Mouse (Mus musculus): Measurements from ENCODE around the gene Ptprn2.

The Ptprn2 gene

DNA sequence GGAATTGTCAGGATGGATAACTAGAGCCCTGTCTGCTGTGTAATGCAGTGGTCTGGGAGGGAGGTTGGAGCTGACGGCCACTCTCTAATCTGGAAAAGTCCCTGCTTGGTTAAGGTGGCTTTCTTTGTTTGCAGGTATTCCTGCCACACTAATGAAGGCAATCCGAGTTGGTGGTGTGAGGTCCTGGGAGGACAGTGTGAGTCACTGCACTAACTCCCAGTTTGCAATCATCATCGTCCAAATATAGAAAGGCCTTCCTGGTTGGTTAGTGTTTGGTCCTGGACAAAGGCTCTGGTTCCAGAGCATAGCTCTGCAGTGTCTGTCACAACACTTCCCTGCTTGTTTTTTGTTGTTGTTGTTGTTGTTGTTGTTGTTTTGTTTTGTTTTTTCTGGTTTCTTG, 102.0 kb downstream of the Ptprn2 start:
- no peak for DNase-seq (ENCODE audit: extremely low read depth, low read depth, low spot score)

DNA sequence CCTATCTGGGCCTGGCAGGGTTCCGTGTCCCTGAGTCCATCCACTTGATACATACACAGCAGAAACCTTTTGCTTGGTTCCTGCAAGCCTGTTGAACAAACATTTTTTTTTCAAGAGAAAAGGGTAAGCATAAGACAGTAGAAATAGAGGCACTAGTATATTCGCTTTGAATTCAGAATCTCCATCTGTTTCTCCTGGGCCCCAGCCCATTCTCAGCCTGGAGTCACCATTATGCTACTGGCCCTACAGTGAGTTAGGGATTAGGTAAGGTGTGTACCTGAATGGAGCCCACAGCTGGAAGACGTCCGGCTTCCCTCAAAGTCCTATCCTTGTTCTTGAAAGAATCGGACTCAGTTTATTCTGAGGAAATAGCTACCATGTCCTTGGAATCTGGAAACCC, 104.6 kb downstream of the Ptprn2 start:
- no peak for DNase-seq (ENCODE audit: extremely low read depth, low read depth, low spot score)

DNA sequence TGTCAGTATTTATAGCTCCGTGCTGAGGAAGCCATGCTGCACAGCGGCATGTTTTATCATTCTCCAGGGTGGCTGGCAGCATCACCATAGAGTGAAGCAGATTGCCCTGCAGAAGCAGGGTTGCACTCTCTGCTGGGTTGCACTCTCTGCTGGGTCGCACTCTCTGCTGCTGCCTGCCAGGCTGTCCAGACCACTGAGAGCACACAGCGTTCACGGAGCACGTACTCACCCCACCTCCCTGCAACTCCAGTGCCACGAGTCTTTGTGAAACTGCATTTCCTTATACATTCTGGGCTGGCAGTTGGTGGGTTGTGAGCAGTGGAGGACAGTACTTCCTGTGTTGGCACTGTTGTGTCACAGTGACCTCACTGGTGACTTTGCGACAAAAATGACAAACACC, 108.9 kb downstream of the Ptprn2 start:
- DNase-seq (ENCODE audit: extremely low read depth, low read depth, low spot score), result no peak

DNA sequence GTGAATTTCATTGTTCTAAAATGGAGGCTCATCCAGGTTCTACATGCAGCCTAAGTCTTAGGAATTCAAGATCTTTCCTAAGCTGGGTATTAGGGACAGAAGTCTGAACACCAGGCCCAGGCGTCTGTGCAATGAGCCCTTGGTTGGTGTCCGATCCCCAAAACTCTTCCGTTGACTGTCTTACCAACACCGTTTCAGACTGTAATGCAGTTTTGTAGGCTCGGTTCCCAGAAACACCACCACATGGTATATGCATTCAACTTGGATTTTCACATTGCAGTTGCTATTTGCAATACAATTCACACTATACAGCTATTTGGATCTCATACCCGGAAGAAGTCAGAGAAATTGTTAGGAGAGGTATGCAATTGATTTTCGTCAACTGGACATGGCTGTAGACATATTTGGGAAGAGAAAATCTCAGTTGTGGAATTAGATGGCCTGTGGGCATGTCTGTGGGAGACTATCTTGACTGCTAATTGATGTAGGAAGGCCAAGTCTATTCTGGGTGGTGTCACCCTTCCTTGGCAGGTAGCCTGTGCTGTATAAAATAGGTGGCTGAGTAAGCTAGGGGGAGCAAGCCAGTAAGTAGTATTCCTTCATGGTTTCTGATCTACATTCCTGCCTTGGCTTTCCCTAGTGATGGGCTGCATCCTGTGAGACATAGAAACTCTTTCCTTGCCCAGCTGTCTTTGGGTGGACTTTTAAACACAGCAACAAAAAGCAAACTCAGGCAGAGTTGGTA, 109.5 kb downstream of the Ptprn2 start:
- DNase-seq (ENCODE audit: extremely low read depth, low read depth, low spot score), result no peak

DNA sequence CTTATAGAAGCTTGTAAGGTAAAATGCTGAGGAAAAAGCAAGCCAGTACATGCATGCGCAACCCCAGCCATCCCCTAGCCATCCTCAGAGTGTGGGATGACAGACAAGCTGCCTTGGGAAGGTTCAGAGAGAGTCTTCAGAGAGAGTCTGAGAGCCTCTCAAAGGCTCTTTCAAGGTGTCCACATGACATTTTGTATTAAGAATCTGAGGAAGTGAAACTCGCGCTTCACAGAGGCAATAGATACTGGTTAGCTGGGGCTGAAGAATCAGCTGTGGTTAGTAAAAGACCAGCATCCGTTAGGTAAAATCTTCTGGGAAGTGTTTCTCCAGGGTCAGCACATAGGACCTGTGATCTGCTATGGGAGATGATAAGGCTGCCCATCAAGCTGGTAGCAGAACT, 110.2 kb downstream of the Ptprn2 start:
- DNase-seq (ENCODE audit: extremely low read depth, low read depth, low spot score), result no peak

DNA sequence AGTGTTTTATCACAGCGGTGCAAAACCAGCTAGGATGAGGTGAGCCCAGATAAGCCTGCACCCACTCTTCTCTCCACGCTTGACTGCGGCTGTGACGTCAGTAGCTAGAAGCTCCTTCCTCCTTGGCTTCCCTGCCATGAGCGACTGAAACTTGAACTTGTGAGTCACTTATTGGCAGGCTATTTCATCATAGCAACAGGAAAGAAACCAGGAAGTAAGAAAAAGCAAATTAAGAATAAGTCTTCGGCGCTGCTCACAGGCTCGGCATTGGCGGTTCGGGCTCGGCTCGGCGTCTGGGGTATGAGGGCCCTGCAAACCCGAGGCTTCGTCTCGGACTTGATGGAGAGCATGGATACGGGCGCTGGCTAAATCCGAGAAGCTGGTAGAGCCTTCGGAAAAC, 111.5 kb downstream of the Ptprn2 start:
- DNase-seq (ENCODE audit: extremely low read depth, low read depth, low spot score), result no peak

DNA sequence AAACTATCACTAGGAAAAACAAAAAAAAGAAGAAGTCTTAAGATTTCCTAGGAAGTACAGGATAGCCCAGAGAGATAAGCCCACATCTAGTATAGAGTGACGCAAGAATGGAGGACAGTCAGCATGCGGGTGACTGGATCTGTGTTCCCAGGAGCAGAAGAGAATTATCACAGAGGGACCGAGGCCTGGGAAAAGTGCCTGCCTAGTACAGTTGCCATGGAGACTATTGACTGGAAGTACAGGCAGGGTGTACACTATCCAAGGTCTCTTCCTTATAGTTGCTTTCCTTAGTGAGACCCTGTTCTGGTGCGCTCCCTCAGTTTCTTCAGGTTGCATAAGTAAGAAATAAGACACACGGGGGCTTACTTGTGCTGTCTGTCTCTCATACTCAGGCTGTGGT, 112.2 kb downstream of the Ptprn2 start:
- DNase-seq (ENCODE audit: extremely low read depth, low read depth, low spot score), result no peak

DNA sequence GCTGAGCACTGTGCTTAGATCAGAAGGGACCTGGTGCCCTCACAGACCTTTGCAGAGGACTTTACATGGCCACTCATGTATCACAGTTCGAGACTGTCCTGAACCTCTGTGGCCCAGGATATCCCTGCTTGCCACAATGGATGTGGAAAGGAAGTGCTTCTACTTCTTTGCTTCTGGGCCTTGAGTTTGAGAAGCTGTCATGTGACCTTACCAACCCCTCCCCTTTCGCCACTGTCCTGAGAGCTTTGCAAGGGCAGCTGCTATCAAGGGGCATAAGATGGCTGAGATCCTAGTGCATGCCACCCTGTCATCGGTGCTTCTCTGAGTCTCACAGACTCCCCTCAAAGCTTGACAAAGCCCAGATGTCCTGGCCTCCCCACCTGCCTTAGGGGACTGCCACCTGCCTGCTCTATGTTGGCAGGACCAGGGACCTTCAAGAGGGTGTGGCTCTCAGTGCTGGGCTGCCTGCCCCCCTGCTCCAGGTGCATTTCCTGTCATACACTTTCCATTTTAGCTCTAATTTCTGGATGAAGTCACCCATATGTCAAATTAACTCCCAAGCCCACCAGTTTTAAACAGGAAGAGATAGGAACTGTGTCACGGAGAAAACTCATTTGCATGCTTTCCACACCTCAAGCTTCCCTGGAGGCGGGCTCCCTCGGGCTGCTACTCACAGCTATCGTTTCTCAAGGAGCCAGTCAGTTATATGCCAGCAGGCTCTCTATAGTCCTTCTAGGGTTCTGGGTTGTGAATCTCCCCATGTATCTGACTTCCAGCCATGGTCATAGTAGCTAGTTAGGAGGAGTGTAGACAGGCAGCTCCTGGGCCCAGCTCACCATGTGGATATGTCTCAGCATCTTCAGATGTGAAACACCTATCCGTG, 112.8 kb downstream of the Ptprn2 start:
- DNase-seq (ENCODE audit: extremely low read depth, low read depth, low spot score), result no peak

DNA sequence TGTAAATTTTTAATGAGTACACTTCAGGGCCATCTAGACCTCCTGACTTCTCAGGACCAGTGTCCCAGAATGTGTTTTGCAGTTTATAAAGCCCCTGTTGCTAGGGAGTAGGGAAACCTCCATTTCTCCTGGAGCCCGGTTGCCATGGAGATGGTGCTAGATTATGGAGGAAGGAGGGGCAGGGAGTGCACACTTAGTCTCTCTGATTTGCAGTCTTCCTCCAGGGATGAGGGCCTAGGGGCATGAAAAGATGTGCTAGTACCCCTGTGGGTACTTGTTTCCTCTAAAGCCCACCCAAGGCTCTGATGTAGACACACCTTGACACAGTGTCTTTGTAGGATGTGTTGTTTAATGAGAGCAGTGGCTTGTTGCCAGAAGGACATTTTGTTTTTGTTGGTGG, 114.0 kb downstream of the Ptprn2 start:
- DNase-seq (ENCODE audit: extremely low read depth, low read depth, low spot score), result no peak

DNA sequence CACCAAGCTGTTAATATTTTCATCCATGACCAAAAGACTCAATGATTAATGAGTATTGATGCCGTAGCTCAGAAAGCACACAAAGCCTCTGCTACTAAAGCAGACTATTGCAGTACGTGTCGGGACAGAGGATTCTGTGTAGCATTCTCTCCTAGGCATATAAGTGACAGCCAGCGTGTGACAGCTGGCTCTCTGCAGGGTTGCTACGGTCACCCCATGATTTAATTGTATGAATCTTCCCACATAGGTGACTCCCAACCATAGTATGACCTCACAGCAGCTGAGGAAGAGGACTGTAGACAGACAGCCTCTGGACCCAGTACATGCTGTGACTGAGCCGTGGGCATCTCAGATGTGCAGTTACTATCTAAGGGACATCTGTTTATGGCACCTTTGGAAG, 114.5 kb downstream of the Ptprn2 start:
- no peak for DNase-seq (ENCODE audit: extremely low read depth, low read depth, low spot score)

DNA sequence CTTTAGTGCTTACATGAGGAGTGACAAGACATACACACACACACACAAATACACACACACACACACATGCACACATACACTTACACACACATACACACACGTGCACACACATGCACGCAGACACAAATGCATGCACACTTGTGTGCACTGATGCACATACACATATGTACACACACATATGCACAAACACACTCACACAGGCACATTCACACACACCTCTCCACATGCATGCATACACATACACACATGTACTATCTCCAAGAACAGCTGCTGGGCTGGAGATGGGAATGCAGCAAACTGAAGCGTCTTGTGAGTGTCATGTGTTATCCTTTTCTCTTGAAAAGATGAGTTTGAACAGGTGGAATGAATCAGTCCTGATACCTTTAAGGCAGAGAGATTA, 115.9 kb downstream of the Ptprn2 start:
- DNase-seq (ENCODE audit: extremely low read depth, low read depth, low spot score), result no peak

DNA sequence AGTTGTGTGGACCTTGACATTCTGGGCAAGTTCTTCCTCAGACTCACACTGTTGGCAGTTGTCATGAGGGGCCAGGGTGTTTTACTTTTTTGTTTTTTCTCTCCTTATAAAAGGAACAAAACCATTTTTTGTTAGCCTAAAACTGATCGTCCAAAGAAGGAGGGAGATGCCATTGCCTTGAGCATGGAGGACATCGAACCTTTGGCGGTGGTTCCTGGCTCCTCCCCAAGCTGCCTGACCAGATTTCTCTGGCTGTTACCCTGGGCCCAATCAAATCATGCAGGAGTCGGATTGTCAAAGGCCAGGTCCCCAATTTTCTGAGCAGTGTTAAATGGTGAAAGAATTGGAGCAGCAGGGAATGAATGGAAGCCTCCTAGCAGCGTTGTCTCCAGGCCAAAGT, 116.4 kb downstream of the Ptprn2 start:
- no peak for DNase-seq (ENCODE audit: extremely low read depth, low read depth, low spot score)

DNA sequence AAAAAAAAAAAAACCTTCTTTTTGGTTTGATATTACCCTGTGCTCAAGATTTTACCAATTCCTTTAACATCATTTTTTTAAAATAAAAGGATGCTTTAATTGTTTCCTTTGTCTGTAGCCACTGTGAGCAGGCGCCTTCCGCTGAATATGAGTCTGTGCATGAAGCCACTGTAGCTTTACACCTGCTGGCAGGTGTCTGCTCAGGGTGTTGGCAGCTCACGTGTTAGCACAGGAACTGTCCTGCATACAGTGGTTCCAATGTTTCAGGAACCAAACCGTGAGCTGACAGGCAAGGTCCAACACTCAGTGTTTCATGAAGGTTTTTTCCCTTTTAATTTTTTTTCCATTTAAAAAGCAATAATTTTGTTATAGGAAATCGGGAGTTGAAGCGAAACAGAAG, 123.1 kb downstream of the Ptprn2 start:
- DNase-seq (ENCODE audit: extremely low read depth, low read depth, low spot score), result no peak

DNA sequence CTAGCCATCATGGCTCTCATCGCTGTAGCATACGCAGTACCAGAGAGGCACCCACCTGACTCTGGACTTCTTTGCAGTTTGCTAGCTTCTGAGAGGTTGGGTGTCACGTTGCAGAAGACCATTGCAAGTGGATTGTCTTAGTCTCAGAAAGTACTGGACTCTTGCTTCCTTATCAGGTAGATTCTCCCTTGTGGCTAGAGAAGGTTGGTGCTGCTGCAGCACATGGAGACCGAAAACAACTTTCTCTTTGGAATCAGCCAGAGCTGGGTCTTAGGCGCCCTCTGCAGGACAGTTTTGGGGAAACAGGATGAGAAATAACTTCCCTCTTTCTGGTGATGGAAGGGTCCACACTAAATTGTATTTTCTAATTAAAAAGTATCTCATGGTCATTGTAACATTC, 134.3 kb downstream of the Ptprn2 start:
- no peak for DNase-seq (ENCODE audit: extremely low read depth, low read depth, low spot score)

DNA sequence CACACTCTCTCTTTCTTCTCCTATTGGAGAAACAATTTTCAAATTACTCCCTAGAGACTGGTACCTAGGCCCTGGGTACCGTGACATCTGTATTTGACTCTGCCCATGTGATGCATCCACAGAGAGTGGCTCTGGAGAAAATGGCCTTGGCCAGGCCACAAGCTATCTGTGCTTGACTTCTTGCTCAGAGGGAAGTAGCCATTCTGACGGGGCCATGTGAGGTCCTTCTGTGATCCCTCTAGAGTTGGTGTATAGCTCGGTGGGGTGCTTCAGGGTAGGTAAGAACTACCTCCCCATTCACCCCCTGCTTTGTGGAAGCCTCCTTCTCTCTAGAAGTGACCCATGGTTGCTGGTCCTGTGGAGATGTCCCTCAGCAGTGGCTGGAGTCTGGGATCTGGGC, 134.8 kb downstream of the Ptprn2 start:
- no peak for DNase-seq (ENCODE audit: extremely low read depth, low read depth, low spot score)

DNA sequence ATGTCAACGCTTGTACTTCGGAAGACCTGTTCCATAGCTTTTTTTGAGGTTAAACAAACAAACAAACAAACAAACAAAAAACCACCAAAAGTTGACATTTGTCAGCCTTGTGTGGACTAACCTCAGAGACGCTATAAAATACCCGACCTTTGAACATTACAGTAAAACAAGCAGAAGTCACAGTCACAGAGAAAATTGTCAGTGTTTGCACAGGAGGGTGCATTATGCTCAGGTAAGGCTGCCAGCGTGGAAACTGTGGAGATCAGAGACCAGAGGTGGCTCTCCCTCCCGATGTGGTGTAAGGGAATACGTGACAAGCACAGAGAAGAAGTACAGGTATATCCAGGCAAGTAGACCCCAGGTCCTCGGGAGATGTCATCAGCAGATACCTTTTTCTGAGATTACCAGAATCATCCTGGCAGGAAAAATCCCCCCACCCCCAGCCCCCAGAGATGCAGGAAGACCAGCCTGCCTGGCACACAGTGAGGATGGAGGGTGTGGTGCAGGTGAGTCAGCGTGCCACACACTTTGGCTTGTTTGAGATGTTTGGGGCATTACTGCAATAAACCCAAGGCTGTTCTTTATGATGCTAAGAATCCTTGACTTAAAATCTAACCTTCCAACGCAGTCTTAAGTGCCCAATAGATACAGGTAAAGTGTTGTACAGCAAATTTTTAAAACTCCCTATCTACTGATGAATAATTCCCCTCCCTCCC, 136.0 kb downstream of the Ptprn2 start:
- no peak for DNase-seq (ENCODE audit: extremely low read depth, low read depth, low spot score)

DNA sequence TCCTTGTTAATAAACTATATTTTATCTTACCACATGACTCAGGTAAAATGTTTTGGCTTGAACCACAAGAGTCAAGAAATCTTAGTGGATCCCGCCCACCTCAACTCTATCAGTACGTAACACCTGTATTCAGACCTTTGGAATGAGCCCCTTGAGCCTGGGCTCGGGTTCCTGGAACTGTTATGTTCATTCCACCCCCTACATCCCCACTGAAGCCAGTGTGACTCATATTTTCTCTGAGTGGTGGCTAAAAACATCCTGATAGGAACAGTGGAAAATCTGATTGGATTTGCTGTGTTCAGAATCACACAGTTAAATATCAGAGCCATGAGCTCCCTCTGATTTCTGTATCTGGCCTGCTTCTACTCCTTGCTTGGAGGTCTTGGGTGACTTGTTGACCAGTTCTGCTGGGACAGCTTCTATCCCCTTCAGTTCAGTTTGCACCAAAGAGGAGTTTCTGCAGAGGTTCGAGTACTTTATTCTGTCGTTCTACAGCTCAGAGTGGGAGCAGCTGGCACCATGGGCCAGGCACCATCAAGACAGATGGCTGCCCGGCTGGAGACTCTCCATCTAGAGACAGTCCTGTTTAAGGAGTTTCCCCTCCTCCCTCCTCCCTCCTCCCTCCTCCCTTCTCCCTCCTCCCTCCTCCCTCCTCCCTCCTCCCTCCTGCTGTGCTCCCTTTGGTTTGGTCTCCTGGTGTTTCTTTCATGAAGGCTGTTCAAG, 137.3 kb downstream of the Ptprn2 start:
- no peak for DNase-seq (ENCODE audit: extremely low read depth, low read depth, low spot score)

DNA sequence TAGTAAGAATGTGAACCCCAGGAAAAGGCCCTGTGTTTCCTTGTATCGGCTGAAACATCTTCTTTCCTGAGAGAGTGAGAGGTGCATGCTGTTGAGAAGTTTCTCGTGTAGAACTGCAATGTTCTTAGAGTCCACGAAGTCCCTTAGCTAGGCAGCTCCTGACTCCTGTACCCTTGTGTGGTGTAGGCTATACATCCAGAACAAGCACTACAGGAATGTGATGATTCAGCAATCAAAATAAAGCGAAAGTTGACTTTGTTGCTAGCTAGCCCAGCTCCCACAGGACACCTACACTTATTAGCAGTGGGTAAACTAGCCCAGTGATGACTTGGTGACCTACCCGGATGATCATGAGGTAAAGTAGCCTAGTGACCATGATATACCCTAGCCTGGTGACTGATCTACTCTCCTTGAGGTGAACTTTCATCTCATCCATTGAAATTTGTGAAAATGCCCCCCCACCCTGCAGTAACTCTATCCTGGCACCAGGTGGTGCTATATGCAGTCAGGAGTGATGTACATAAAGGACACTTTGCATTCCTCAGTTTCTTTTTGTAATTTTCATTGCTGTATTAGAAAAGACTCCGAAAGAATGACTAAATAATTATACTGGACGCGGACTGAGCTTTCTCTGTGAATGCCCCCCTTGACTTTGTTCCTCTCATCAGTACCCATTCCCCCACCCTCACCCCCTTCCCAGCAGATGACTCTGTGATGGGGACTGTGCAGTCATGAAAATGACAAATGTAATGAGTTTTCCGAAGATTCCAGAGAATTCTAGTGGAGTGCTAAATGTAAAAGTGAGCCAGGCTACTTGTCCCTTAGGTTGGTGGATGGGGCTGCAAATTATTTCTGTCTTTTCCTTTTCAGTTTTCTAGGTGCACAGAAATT, 140.1 kb downstream of the Ptprn2 start:
- DNase-seq (ENCODE audit: extremely low read depth, low read depth, low spot score), result no peak

DNA sequence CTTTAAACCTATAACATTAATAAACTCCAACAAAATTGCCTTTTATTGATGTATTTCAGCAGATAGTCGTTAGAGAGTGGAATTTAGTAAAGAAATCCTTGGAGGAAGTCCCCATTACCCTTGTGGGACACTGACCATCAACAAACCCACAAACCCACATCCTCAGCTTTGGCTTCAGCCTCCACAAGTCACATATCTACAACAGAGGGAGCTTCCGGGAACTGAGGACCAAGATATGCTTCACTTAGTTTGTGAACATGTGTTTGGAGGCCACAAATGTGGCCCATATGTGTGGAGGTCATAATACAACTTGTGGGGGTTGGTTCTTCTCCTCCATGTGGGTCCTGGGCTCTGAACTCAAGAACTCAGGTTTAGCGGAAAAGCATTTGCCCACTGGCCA, 143.5 kb downstream of the Ptprn2 start:
- no peak for DNase-seq (ENCODE audit: extremely low read depth, low read depth, low spot score)

DNA sequence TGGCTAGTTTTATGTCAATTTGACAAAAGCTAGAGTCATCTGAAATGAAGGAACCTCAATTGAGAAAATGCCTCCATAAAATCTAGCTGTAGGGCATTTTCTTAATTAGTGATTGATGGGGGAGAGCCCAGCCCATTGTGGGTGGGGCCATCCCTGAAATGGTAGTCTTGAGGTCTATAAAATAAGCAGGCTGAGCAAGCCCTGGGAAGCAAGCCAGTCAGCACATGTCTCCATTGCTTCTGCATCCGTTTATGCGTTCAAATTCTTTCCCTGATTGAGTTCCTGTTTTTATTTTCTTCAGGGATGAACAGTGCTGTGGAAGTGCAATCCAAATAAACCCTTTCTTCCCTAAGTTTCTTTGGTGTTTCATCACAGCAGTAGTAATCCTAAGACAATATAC, 152.0 kb downstream of the Ptprn2 start:
- no peak for DNase-seq (ENCODE audit: extremely low read depth, low read depth, low spot score)
